Mouse (Mus musculus) v-Abl transformed pro-B cells (cell line): Measurements from ENCODE around the gene Ccdc6.

ENCODE experiments used
- in situ Hi-C, 2 experiments: fragments of 400-800 bp; cut with MboI; formaldehyde crosslinking; loops; one replicate each; pipeline ENCODE4 v1.15.1; 2025; ENCODE audit not compliant: unreplicated experiment in 2 of 2

The Ccdc6 gene

DNA sequence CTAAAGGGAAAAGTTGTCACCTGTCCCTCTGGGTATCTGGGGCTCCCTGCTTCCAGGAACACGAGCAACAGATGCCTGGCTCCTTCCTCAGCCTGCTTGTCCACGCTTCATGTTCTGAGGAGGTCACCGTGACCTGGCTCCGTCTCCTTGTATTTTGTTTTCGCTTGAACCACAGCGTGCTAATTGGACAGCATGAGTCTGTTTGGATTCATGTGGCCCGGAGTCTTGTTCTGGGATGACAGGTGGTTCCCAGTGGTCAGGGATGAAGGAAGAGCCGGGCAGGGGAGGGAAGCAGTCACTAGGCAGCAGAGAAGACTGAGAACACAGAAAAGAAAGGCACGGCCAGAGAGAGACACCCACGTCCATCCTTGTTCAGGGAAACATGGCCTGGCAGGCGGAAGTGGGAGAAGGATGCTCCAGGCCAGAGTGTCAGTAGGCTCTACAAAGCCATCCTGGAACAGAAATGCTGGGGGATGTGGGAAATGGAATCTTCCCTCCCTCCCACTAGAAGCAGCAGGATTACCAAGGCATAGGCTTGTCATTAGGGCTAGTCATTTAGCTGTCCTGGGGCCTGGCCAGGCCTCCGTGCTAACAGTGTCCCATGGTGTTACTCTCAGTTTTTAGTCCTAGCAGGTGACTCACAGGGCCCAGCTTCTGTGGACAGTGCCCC lies 62.9 kb downstream of the Ccdc6 start:
- in situ Hi-C loops = loop anchor here in 1 of 2 experiments (25.0 kb wide), 1 partner anchor 403 kb away; no protein-coding TSS in a partner anchor

DNA sequence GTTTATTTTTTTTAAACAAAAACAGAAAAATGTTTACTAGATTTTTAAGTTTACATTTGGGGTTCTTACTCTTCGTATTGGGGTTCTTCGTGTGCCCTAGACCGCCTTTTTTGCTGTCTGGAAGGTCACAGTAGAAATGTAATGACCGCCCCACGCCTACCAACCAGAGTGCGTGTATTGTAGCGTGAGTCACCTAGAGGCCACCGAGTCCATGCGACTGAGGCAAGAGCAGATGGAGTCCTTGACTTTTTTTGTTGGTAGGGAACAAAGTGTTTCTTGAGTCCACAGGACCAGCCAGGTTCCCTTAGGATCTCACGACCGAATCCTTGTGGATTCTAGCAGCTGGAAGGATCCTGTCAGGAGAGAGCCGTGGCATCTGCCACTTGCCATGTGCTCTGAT lies 63.9 kb downstream of the Ccdc6 start:
- in situ Hi-C loops = loop anchor here in 1 of 2 experiments (25.0 kb wide), 1 partner anchor 401 kb away; no protein-coding TSS in a partner anchor

DNA sequence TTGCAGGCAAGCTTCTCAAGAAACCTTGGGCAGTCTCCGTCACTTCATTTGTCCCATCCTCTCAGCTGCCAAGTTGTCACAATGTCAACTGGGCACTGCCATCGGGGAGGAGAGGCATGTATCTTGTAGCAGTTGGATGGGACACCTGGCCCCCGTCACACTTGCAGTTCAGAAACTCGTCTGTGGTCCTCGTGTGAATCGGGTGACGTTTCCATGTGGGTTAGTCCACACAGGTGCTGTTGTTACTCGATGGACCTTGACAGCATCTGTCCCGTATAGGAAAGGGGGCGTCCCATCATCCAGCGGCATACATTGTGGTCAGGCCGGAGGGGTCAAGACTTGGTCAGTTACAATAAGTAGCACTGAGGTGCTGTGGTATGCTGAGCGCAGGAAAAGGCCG lies 64.6 kb downstream of the Ccdc6 start:
- in situ Hi-C loops = loop anchor here in 1 of 2 experiments (25.0 kb wide), 1 partner anchor 401 kb away; no protein-coding TSS in a partner anchor

DNA sequence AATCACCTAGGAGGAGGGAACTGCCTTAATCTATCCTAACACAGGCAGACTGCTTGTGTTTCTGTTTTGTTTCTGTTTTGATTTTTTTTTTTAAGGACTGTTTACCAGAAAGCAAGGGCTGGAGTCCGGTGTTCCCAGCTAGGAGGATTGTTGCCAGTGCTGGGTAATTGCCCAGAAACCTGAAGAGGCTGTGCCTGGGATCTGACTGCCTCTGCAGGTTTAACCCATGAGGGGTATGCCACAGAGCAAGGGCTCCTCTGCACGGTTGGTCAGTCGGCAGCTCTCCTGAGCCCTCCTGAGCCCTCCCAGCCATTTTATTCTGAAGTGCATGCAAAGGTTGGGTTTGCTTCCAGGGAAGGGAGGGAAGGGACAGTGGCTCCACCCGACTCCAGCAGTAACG lies 66.8 kb downstream of the Ccdc6 start:
- in situ Hi-C loops = loop anchor here in 1 of 2 experiments (25.0 kb wide), 1 partner anchor 399 kb away; no protein-coding TSS in a partner anchor

DNA sequence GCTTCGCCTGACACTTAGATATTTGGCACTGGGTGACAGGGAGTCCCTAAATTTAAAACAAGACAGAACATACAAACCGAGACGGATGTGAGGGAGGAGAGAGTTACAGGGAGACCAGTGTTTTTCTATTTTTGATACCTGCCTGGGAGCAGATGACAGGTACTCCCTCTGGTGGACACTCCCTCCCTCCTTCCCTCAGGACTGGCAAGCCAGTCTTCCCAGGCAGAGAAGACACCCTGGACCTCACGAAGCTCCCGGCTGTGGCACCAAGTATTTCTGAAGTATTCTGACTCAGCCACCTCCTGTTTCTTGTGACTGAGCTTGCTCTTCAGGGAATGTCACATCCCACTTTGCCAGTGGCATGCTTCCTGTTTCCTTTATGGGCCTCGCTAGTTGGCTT lies 69.0 kb downstream of the Ccdc6 start:
- in situ Hi-C loops = loop anchor here in 1 of 2 experiments (25.0 kb wide), 1 partner anchor 396 kb away; no protein-coding TSS in a partner anchor

GRCm38 (mm10) chr10:70166427-70166826 lies 69.5 kb downstream of the Ccdc6 start:
- in situ Hi-C loops = loop anchor here in 1 of 2 experiments (25.0 kb wide), 1 partner anchor 396 kb away; no protein-coding TSS in a partner anchor

DNA sequence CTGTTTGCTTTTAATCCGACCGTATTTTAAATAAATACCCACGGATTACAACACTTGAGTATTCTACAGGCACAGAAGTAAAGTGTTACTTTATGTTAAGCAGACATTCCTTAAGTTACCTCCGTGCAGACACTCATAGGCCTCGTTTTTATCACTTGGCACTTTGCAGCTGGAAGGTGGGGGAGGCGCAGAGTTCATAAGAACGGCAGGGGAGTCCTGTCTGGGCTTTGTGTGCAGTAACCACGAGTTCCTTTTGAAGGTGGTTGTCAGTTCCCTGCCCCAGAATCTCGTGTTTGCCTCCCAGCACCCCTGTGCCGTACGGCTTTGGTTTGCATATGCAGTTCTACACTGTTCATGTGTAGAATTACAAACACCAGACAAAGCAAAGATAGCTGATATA lies 70.7 kb downstream of the Ccdc6 start:
- in situ Hi-C loops = loop anchor here in 1 of 2 experiments (25.0 kb wide), 1 partner anchor 395 kb away; no protein-coding TSS in a partner anchor

GRCm38 (mm10) chr10:70168396-70168795 lies 71.5 kb downstream of the Ccdc6 start:
- in situ Hi-C loops = loop anchor here in 1 of 2 experiments (25.0 kb wide), 1 partner anchor 394 kb away; no protein-coding TSS in a partner anchor

- in situ Hi-C loops = loop anchor here in 1 of 2 experiments (25.0 kb wide), 1 partner anchor 393 kb away; no protein-coding TSS in a partner anchor
Observed at GRCm38 (mm10) chr10:70169044-70169443, 72.1 kb downstream of the Ccdc6 start.

DNA sequence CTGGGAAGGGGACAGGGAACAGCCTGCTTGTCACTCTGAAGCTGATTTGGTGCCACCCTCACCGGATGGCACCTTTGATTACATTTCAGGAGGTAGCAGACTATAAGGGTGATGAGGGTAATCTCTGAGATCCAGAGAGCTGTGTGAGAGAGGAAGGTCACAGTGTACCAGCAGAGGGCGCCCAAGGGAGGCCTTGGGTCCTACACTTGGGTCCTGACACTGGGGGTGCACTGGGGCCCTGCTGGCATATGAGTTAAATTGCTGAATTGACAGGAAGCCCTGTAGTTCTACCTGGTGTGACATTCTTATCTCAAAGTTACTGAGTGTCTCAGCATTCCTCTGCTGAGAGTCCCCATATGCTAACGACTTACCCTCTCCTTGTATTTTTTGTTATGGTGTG lies 76.4 kb downstream of the Ccdc6 start:
- in situ Hi-C loops = loop anchor here (5.0 to 25.0 kb wide), 4 partner anchors 124 to 389 kb away; no protein-coding TSS in a partner anchor

- in situ Hi-C loops = loop anchor here (5.0 to 25.0 kb wide), 7 partner anchors 123 to 1163 kb away; partner anchors contain the start of genes A930033H14Rik (in 1 of the 2), Cisd1 (in 1 of the 2) and Ipmk (in 1 of the 2)
Observed at GRCm38 (mm10) chr10:70174494-70175190, 77.7 kb downstream of the Ccdc6 start.

DNA sequence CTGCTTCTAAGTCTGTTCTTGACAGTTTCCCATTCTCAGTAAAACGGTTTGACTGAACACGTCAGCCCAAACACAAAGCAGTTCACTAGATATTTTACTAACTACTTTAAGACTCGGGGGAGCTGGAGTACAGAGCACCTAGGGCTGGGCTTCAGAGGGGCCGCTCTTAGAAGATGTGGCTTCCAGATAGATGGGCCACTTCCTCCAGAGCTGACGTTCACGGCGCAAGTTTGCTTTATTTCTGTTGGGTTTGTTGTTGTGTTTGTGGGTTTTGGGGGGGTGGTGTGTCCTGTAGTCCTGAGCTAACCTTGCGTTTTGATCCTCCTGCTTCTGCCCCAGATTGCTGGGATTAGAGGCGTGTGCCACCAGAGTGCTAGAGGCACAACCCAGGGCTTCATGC lies 83.8 kb downstream of the Ccdc6 start:
- in situ Hi-C loops = loop anchor here (25.0 kb wide), 3 partner anchors 718 to 1157 kb away; partner anchors contain the start of genes A930033H14Rik (in 1 of the 2), Cisd1 (in 1 of the 2) and Ipmk (in 1 of the 2)

DNA sequence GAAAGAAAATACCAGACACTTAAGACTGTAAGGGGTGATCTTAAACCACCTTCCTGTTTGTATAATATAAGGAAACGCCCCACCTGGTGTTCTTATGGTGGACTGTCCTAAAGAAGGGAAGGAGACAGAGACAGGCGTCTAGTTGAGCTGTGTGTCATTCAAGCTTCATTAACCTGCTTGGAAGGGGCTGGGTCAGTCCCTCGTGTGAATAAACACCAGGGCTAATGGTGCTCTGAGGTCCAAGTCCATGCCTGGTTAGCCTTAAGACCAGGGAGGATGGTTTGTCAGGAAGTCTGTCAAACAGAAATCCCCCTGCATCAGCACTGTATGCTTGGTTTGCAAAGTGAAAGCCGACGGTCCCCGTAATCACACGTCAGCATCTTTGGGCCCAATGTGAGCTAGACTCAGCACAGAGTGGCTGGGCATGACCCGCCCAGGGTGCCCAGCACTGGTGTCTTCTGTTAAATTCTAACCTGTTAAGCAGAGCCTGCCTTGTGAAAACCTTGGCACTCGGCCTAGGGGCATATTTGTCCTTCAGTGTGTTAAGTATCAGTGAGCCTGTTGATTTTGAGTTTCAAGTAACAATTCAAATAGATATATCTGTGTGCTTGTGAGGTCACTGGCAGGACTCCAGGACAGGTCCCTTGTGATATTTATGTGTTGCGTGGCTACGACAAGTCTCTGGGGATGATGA lies 84.5 kb downstream of the Ccdc6 start:
- in situ Hi-C loops = loop anchor here (25.0 kb wide), 3 partner anchors 719 to 1156 kb away; partner anchors contain the start of genes A930033H14Rik (in 1 of the 2), Cisd1 (in 1 of the 2) and Ipmk (in 1 of the 2)

DNA sequence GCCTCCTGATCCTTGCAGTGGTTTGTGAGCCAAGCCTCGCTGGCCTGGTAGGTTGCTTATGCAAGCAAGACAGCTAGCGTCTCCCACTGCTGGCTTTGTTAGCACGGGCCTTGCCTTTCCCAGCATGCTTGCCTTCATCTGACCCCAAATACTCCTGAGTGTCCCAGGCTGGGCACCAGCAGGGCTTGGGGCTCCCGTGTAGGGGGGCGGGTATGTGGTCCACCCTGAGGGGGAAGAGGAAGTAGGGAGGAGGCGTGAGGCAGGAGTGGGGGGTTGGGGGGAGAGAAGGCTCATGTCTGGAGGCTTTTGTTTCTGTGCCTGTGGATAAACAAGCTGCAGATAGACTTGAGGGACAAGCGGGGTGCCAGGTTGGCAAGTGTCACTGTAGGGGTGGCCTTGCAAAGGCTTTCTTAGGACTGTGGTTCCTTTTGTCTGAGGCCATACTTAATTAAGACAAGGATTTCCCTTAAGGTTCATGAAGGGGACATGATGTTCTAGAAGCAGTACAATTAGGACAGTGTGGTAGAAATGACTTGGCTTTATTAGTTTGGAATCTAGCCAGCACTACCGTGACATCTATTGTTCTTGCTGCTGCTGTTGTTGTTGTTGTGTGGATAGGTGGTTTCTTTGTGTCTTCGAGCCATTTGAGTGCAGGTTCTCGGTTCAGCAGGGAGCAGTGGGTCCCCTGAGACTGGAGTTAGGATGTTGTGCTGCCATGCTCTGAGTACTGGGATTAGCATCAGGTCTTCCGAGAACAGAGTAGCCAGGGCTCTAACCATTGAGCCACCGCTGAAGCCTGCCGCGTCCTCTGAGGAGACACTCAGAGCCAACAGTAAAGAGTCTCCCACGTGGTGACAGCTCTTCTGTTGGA lies 86.5 kb downstream of the Ccdc6 start:
- in situ Hi-C loops = loop anchor here (25.0 kb wide), 3 partner anchors 721 to 1154 kb away; partner anchors contain the start of genes A930033H14Rik (in 1 of the 2), Cisd1 (in 1 of the 2) and Ipmk (in 1 of the 2)

DNA sequence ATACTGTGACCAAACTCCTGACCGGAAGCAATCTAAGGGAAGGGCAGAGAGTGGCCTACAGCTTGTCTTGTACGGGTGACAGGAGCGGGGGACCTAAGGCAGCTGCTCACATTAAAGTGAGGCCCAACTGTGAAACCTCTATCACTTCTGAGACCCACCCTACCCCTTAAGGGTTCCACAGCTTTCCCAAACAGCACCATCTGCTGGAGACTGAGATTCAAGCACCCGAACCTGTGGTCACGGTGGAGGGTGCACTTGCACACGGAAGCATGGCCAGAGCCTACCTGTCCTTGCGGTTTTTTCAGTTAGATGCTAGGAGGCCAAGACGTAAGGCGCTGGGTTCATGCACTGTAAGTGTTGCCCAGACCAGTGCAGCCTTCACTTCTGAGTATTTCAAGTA lies 89.2 kb downstream of the Ccdc6 start:
- in situ Hi-C loops = loop anchor here (25.0 kb wide), 3 partner anchors 724 to 1151 kb away; partner anchors contain the start of genes A930033H14Rik (in 1 of the 2), Cisd1 (in 1 of the 2) and Ipmk (in 1 of the 2)

GRCm38 (mm10) chr10:70186586-70186985 lies 89.7 kb downstream of the Ccdc6 start:
- in situ Hi-C loops = loop anchor here (25.0 kb wide), 3 partner anchors 724 to 1151 kb away; partner anchors contain the start of genes A930033H14Rik (in 1 of the 2), Cisd1 (in 1 of the 2) and Ipmk (in 1 of the 2)

GRCm38 (mm10) chr10:70189864-70190263 lies 92.9 kb downstream of the Ccdc6 start:
- in situ Hi-C loops = loop anchor here (10.0 to 25.0 kb wide), 12 partner anchors 525 to 1195 kb away; partner anchors contain the start of genes A930033H14Rik (in 1 of the 2), Cdk1 (in 1 of the 2), Cisd1 (in 1 of the 2) and Ipmk (in 1 of the 2)

- in situ Hi-C loops = loop anchor here (10.0 to 25.0 kb wide), 12 partner anchors 529 to 1191 kb away; partner anchors contain the start of genes A930033H14Rik (in 1 of the 2), Cdk1 (in 1 of the 2), Cisd1 (in 1 of the 2) and Ipmk (in 1 of the 2)
Observed at GRCm38 (mm10) chr10:70194283-70194682, 97.4 kb downstream of the Ccdc6 start.
